Mouse (Mus musculus) c-Kit-positive CD71-positive TER-119-positive erythroid progenitor cells, embryonic 14.5 days (primary cell): ENCODE data around the gene Amigo2.

Source experiments
- DNase-seq: peaks from one replicate; pipeline ENCODE4 v3.0.0-alpha.2; 2013; ENCODE audit warnings: low spot score

Gene Amigo2

GRCm38 (mm10) chr15:97246911-97247790, at the start of gene Amigo2, which contains the start of gene Pced1b:
TSS of gene Amigo2 (minus strand) at chr15:97247287.
TSS of gene Pced1b (plus strand) at chr15:97247107.
- DNase-seq: no peak

DNA sequence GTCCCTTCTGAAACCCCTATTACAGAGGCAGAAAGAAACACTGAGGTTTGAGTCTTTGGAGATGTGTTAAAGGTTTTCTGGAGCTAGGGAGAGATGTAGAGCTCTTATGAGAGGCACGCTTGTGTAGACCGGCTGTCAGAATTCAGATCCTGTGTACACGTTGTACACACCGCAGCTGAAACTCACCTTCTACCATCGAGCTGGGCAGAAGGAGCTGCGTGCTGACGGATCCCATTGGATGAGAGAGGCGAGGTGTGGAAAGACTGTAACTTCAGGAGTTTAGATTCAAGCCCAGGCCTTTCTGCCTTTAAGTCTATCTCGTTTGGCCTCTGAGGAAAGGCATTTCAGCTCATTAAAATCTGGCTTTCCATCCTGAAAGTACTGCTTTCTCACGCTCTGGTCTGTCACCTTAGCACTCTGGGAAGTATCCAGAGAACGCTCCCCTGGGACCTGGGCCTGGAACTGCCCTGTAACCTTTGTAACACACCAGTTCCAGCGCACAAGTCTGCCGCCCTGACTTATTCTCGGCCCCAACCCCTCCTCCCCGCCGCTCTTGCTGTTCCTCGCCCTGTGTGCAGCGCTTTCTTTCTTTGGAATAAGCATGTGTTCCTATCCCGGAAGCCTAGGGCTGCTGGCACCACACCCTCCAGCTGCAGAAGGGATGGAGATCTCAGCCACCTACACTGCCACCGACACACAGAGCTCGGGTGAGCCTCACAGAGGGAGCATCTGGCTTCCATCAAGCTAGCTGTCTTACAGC, 44.4 kb upstream of the Amigo2 start:
- DNase-seq: no peak

- DNase-seq: no peak
Measured at GRCm38 (mm10) chr15:97290351-97290750, 43.3 kb upstream of the Amigo2 start.

- no peak for DNase-seq
Measured at GRCm38 (mm10) chr15:97289176-97289575, 42.1 kb upstream of the Amigo2 start.

DNA sequence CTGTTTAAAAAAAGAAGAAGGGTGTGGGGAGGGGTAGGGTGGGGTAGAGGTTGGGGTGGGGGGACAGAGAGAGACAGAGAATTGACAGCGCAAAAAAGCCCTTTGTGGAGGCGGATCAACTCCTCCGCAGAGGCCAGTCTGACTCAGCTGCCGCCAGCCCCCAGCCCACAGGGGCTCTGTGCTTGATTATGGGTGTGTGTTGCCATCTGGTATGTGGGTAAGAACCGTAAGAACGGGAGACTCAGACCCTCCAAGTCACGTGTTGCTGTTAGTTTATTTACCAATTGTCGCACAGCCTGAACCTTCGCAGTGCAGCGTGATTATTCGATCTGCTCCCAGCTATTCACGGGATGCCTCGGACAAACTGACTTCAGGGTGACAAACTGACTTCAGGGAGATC, 41.6 kb upstream of the Amigo2 start:
- DNase-seq: no peak

DNA sequence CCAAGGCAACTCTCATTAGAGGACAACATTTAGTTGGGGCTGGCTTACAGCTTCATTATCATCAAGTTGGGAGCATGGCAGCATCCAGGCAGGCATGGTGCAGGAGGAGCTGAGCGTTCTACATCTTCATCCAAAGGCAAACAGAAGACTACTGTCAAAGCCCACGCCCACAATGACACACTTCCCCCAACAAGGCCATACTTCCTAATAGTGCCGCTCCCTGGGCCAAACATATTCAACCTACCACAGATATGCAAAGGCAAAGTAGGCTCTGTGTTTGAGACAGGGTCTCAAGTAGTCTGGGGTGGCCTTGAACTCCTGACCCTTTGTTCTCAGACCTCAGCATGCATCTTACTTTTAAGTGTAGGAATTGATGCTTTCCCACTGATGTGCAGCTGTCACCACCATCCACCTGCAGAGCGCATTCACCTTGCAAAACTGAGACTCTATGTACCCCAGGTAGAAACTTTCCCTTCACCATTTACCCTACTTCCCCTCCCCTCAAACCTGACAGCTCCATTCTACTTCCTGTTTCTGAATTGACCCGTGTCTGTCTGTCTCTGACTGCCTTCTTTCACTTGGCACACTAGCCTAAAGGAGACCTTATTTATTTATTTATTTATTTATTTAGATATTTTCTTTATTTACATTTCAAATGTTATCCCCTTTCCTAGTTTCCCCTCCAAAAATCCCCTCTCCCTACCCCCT, 40.5 kb upstream of the Amigo2 start:
- no peak for DNase-seq

DNA sequence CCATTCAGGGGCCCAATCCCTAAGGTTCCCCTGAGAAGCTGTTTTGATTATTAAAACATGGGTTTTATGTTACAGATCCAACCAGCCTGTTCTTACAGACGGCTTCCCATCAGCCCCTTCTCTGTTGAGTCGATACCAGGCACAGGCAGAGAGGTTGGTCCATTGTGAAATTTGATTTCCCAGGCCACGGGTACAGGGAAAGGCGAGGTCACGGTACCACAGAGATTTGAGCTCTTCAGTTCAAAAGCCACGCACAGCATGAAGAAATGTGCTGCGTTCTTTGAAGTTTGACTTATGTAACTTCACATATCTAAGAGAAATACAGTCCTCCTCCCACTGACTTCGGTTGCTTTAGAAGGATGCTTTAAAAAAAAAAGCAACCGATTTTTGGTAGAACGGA, 39.6 kb upstream of the Amigo2 start:
- no peak for DNase-seq

DNA sequence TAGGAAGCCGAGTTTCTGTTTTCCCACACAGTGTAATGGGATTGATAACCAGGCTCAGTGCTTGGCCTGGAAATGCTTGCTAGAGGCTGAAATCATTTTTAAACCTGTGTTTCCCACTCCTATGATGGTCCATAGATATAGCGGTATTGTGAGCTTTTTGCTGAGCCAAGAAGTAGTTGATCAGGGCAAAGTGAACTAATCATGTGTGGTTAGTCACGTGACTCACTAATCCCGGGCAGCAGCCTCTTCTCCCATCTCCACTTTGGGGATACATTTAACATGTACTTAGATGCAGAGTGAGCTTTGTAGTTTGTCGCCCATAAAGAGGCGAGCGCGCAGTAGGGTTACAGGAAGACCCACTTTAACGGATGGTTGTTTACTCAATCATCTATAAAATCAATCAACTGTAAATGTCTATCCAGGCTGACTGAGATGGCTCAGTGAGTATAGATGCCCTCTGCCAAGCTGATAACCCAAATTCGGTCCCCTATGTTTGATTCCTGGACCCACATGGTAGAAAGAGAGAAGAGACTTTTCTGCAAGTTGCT, 38.7 kb upstream of the Amigo2 start:
- DNase-seq: no peak

DNA sequence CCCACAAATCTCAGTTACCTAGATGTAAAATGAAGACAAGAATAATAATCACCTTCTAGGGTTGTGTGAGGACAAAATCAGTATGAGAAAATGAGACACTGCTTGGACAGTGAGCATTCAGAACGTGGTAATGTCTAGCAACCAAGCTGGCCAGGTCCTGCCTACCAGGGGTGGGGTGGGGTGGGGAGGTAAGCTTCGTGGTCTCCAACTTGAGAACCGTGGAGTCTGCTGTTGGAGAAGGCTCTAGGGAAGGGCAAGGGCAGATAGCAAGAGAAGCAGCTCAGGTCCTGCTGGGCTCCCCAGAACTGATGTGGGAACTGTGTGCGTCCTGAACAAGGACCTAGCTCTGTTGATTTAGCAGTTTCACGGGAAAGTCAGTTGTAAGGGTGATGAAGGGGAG, 37.1 kb upstream of the Amigo2 start:
- no peak for DNase-seq

GRCm38 (mm10) chr15:97282572-97282881, 35.4 kb upstream of the Amigo2 start:
- no peak for DNase-seq

- DNase-seq: no peak
Measured at GRCm38 (mm10) chr15:97281712-97282571, 34.9 kb upstream of the Amigo2 start.

GRCm38 (mm10) chr15:97280776-97281175, 33.7 kb upstream of the Amigo2 start:
- DNase-seq: no peak

GRCm38 (mm10) chr15:97280131-97280530, 33.0 kb upstream of the Amigo2 start:
- no peak for DNase-seq

DNA sequence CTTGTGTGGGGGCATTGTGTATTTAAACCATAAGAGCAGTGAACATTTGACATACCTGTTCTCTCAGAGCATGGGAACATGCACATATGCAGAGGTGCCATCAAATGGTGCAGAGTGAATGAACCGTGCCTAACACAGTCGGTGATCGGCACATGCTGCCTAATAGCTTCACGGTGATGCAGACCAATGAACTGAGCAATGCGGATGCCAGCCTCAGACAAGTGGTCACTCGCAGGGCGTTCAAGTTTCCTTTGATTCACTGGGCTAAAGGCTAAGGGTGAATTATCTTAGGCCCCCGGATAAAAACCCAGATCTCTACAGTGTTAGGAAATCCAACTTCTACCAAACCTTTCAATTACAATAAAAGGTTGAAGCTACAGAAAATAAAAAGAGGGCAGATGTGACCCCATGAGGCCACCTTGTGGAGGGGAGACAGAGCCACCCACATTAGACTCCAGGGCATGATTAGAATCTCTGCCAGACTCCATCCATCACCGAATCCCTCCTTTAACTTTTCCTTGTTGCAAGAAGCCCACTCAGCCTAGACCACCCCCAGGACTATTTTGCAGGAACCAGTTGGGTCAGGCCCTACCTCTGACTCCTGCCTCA, 31.4 kb upstream of the Amigo2 start:
- DNase-seq: no peak

DNA sequence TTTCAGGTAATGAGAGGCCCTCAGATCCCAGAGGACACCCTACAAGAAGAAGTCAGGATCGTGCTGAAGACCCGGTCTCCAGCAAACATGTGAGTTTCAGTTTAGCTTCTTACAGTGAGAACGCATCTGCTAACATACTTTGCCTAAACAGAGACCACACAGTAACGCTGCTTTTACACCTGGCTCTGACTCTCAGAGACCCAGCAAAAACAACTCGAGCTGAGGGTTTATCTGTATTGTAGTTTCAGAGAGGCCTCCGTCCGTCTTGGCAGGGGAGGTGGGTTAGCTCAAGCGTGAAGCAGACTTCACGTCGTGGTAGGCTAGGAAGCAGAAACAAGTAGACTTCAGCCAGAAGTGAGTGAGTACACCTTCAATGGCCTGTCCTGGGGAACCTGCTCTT, 30.2 kb upstream of the Amigo2 start:
- DNase-seq: no peak

GRCm38 (mm10) chr15:97276660-97277153, 29.6 kb upstream of the Amigo2 start:
- no peak for DNase-seq

GRCm38 (mm10) chr15:97275626-97276395, 28.7 kb upstream of the Amigo2 start:
- DNase-seq: no peak

GRCm38 (mm10) chr15:97272831-97273230, 25.7 kb upstream of the Amigo2 start:
- no peak for DNase-seq

DNA sequence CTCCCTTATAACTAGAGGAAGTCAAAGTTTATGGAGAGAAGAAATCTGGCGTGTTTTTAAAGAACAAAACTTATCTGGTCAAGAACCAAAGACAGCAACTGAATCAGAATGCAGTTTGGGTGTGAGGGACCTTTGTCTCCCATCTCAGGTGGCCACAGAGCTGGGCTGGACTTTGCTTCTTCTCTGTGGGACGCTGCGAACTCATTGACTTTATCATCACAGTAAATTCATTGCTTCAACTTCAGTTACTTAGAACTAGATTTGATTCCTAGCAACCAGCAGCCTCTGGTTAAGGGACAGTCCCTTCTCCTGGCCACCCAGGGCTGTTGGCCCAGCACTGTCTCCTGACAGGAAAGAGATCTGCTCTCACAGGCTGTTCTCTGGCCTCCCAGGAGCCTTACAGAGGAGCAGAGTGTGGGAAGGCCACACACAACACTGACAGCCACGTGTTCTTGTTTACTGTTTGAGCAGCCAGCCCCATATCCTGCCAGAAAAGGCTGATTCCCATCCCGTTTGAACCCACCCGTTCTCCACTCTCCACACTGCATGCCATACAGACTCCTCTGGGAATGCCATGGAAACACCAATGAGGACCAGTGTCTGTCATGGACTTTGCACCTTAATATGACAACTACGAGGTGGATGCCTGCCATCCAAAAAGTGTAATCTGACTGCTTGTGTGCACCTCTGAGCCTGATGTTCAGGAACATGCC, 25.1 kb upstream of the Amigo2 start:
- no peak for DNase-seq
